26 mouse cellular contexts compared by ENCODE assay signal in genomic region chr5:119559696-119560095, GRCm38 (mm10).
DNase-seq lines count a peak whose midpoint lies in the region; ATAC-seq and TF ChIP-seq lines count a peak whose summit lies in the region.
"Had no signal": no experiment of that assay in that cellular context is flagged by ENCODE, and none has a peak within 500 bp of the region (broad histone marks: within the 10 kb centered on the region; RNA-seq: fewer than 3 reads in every experiment).

No protein-coding gene starts in this region.

- TF ChIP-seq CTCF in midbrain, postnatal 0 days (IDR thresholded peaks at IDR 0.05), result no peak

- no peak overlapping the region for H3K9ac ChIP-seq in hindbrain, embryonic 12.5 days
- H3K9ac ChIP-seq in midbrain, postnatal 0 days (replicated peaks; ENCODE audit: low read length, poor library complexity, severe bottlenecking), result no peak overlapping the region
- H3K9ac ChIP-seq: forebrain, embryonic 15.5 days; heart, embryonic 15.5 days; intestine, embryonic 15.5 days; limb, embryonic 13.5 days; liver, embryonic 12.5 days; liver, postnatal 0 days; neural tube, embryonic 13.5 days had no signal

- no peaks in the 10 kb centered on the region for H3K9me3 ChIP-seq in hindbrain, embryonic 12.5 days (replicated peaks)
- H3K9me3 ChIP-seq in midbrain, postnatal 0 days (ENCODE audit: low read length), result no peaks in the 10 kb centered on the region
- H3K9me3 ChIP-seq: forebrain, embryonic 15.5 days; heart, embryonic 15.5 days; intestine, embryonic 15.5 days; limb, embryonic 13.5 days; neural tube, embryonic 13.5 days had no signal

- peak; percentile 28 for DNase-seq in cerebellum, adult 11-12 months
- DNase-seq in cerebellum, adult 9-10 months, result peak; percentile 14
- peak; percentile 31 for DNase-seq in cerebellum, postnatal 36 days
- peak; percentile 32 for DNase-seq in retina, postnatal 7 days (ENCODE audit: low read depth, low spot score)
- no peak for DNase-seq in kidney, postnatal 25 days
- no peak for DNase-seq in midbrain, postnatal 0 days (ENCODE audit: low spot score)
- DNase-seq: adrenal gland, postnatal 14 days; gastrocnemius, postnatal 10 days; kidney, adult 8-10 months; liver, postnatal 0 days; lung, postnatal 36 days; right cerebral cortex, adult 18-20 months; spleen, adult 18-20 months; thymus, postnatal 14 days had no signal

- H3K4me2 ChIP-seq in hindbrain, embryonic 12.5 days (replicated peaks), result no peak overlapping the region
- no peak overlapping the region for H3K4me2 ChIP-seq in midbrain, postnatal 0 days (ENCODE audit: low read depth, low read length, poor library complexity, severe bottlenecking)
- H3K4me2 ChIP-seq: forebrain, embryonic 15.5 days; heart, embryonic 15.5 days; intestine, embryonic 15.5 days; limb, embryonic 13.5 days; liver, embryonic 12.5 days; midbrain, embryonic 11.5 days; neural tube, embryonic 13.5 days had no signal

- peaks cover 15% of the 10 kb centered on the region for H3K27me3 ChIP-seq in hindbrain, embryonic 12.5 days
- peaks cover 11% of the 10 kb centered on the region; the same call in 1 of the 2 replicates for H3K27me3 ChIP-seq in midbrain, postnatal 0 days (ENCODE audit: insufficient read depth, low read length)
- H3K27me3 ChIP-seq: forebrain, embryonic 15.5 days had no signal

- no peak overlapping the region for H3K4me3 ChIP-seq in hindbrain, embryonic 12.5 days
- no peak overlapping the region for H3K4me3 ChIP-seq in midbrain, postnatal 0 days (ENCODE audit: low read depth, low read length)
- H3K4me3 ChIP-seq: forebrain, embryonic 15.5 days; heart, embryonic 15.5 days; intestine, embryonic 15.5 days; limb, embryonic 13.5 days; liver, embryonic 12.5 days; neural tube, embryonic 13.5 days had no signal

- H3K36me3 ChIP-seq in hindbrain, embryonic 12.5 days, result no peaks in the 10 kb centered on the region
- H3K36me3 ChIP-seq in midbrain, postnatal 0 days (ENCODE audit: insufficient read depth, low read length), result no peaks in the 10 kb centered on the region
- H3K36me3 ChIP-seq: forebrain, embryonic 15.5 days; G1E; heart, embryonic 15.5 days; intestine, embryonic 15.5 days; limb, embryonic 13.5 days; liver, embryonic 12.5 days; neural tube, embryonic 13.5 days had no signal

- H3K4me1 ChIP-seq in hindbrain, embryonic 12.5 days, result peaks cover 11% of the 10 kb centered on the region
- no peaks in the 10 kb centered on the region for H3K4me1 ChIP-seq in midbrain, postnatal 0 days (ENCODE audit: insufficient read depth, low read length)
- H3K4me1 ChIP-seq: liver, embryonic 12.5 days had no signal

- no peak overlapping the region for H3K27ac ChIP-seq in hindbrain, embryonic 12.5 days
- H3K27ac ChIP-seq in midbrain, postnatal 0 days (ENCODE audit: low read depth, low read length), result no peak overlapping the region
- H3K27ac ChIP-seq: forebrain, embryonic 15.5 days; heart, embryonic 15.5 days; hindbrain, postnatal 0 days; intestine, embryonic 15.5 days; kidney, postnatal 0 days; limb, embryonic 13.5 days; liver, embryonic 12.5 days; neural tube, embryonic 13.5 days had no signal

- no peak for ATAC-seq in cerebellum, adult (ENCODE audit: insufficient number of reproducible peaks, low FRiP score, low TSS enrichment)
- ATAC-seq in hindbrain, embryonic 12.5 days (ENCODE audit: low FRiP score), result no peak
- no peak for ATAC-seq in midbrain, postnatal 0 days (ENCODE audit: low FRiP score)
- ATAC-seq: forebrain, embryonic 15.5 days; hindbrain, postnatal 0 days; intestine, embryonic 15.5 days; liver, embryonic 12.5 days; liver, postnatal 0 days had no signal

- WGBS in hindbrain, embryonic 12.5 days, result 91% methylated on average over 11 of the region's 11 CpGs
- 92% methylated on average over 11 of the region's 11 CpGs for WGBS in midbrain, postnatal 0 days

Comparison
In these comparisons a context has a peak if more than half of its experiments do, and no peak if none do; other contexts are left out.
1. DNase-seq: peak in cerebellum, adult 11-12 months (single experiment), cerebellum, adult 9-10 months (single experiment), cerebellum, postnatal 36 days (2 of 2) and retina, postnatal 7 days (single experiment); none in kidney, postnatal 25 days (0 of 2) and midbrain, postnatal 0 days (single experiment).